Mouse (Mus musculus) liver, embryonic 12.5 days (tissue): ENCODE results near the gene Cdkn3. TPM values are rescaled to one million over a fixed set of nuclear protein-coding genes. Genes with fewer than 3 reads are reported as not detected.
A peak's percentile ranks its signal among the peaks of the same experiment; 100 is the strongest.
"Not testable (repeated sequence)": the region's sequence is repeated elsewhere in the genome, so short reads cannot be mapped to it uniquely, and the experiment has no call there.

Source experiments
- ATAC-seq: fragments of 200-750 bp; cut with Nextera tagmentation; 2 replicates; pipeline ENCODE4 v1.8.0; 2017; ENCODE audit warnings: moderate number of reproducible peaks, mild to moderate bottlenecking, moderate library complexity
- H3K27ac ChIP-seq: fragments of 300-500 bp; sonication (generic); 2 replicates; pipeline ENCODE4 v1.5.1; 2016; ENCODE audit warnings: mild to moderate bottlenecking
- H3K27me3 ChIP-seq: fragments of 300-500 bp; sonication (generic); replicated peaks from 2 replicates; pipeline ENCODE4 v1.6.1; 2016; ENCODE audit warnings: mild to moderate bottlenecking, moderate library complexity
- H3K36me3 ChIP-seq: fragments of 300-500 bp; sonication (generic); 2 replicates; pipeline ENCODE4 v1.6.1; 2016; ENCODE audit warnings: mild to moderate bottlenecking, moderate library complexity
- H3K4me1 ChIP-seq: fragments of 300-500 bp; sonication (generic); 2 replicates; pipeline ENCODE4 v1.6.1; 2016
- H3K4me2 ChIP-seq: fragments of 300-500 bp; sonication (generic); 2 replicates; pipeline ENCODE4 v1.6.1; 2016; ENCODE audit warnings: mild to moderate bottlenecking, moderate library complexity
- H3K4me3 ChIP-seq: fragments of 300-500 bp; sonication (generic); 2 replicates; pipeline ENCODE4 v1.5.1; 2016; ENCODE audit warnings: mild to moderate bottlenecking, moderate library complexity
- H3K9ac ChIP-seq: fragments of 300-500 bp; sonication (generic); 2 replicates; pipeline ENCODE4 v1.6.1; 2016; ENCODE audit warnings: mild to moderate bottlenecking, moderate library complexity
- H3K9me3 ChIP-seq: fragments of 300-500 bp; sonication (generic); replicated peaks from 2 replicates; pipeline ENCODE4 v1.6.1; 2016; ENCODE audit warnings: mild to moderate bottlenecking, moderate library complexity
- WGBS: fragments of 180-500 bp; shearing (Covaris S2); methylation state at CpG from one replicate; pipeline ENCODE4 v1.1.7; 2016; ENCODE audit not compliant: insufficient replicate concordance; 5-methylcytosine and 5-hydroxymethylcytosine counted together
- polyA plus RNA-seq: library from polyadenylated mRNA; unstranded; fragments of >200 nt; fragmentation: Nextera tagmentation; extraction: Ambion mirVana; gene quantifications from 2 replicates; pipeline ENCODE4 v1.2.1, GENCODE M21; 2016

Cdkn3 gene
- polyA plus RNA-seq, 1 experiment from 2014 or later = 99.0 TPM

- H3K27ac ChIP-seq = peak overlapping the region; percentile 22; the same call in 1 of the 2 replicates
- H3K4me2 ChIP-seq = no peak overlapping the region
- 72% methylated on average over 8 of the region's 8 CpGs for WGBS
- ATAC-seq = no peak
- H3K4me1 ChIP-seq = peaks cover 56% of the 10 kb centered on the region
- no peaks in the 10 kb centered on the region for H3K27me3 ChIP-seq
- H3K9me3 ChIP-seq = no peaks in the 10 kb centered on the region
- H3K4me3 ChIP-seq = no peak overlapping the region
- H3K36me3 ChIP-seq = peaks cover 64% of the 10 kb centered on the region
- no peak overlapping the region for H3K9ac ChIP-seq
Measured at GRCm38 (mm10) chr14:46816916-46817622, 56.7 kb downstream of the Cdkn3 start.

GRCm38 (mm10) chr14:46818743-46819142 is 58.4 kb downstream of the Cdkn3 start:
- 86% methylated on average over 7 of the region's 7 CpGs for WGBS
- Histone ChIP-seq H3K4me1 (peaks cover 60% of the 10 kb centered on the region), H3K27ac (no peak overlapping the region), H3K4me2 (no peak overlapping the region), H3K4me3 (no peak overlapping the region), H3K27me3 (no peaks in the 10 kb centered on the region), H3K9me3 (no peaks in the 10 kb centered on the region), H3K36me3 (peaks cover 48% of the 10 kb centered on the region), H3K9ac (no peak overlapping the region)
- no peak for ATAC-seq

GRCm38 (mm10) chr14:46819961-46820360 is 59.6 kb downstream of the Cdkn3 start:
- not testable (repeated sequence) for H3K9me3 ChIP-seq, ATAC-seq, H3K9ac ChIP-seq, H3K27me3 ChIP-seq, H3K27ac ChIP-seq, H3K4me3 ChIP-seq
- WGBS = 72% methylated on average over 6 of the region's 6 CpGs
- H3K4me2 ChIP-seq = peak overlapping the region; percentile 86; the same call in 1 of the 2 replicates
- H3K36me3 ChIP-seq = peaks cover 38% of the 10 kb centered on the region
- peaks cover 60% of the 10 kb centered on the region for H3K4me1 ChIP-seq

Other genes starting within 250 kb of the Cdkn3 start
- gene Cnih1, start 27.9 kb downstream of the Cdkn3 start, polyA plus RNA-seq = 109 and 116 TPM in 2 replicates
- 49.6 and 55.3 TPM in 2 replicates for gene Gmfb, start 61.7 kb downstream of the Cdkn3 start, polyA plus RNA-seq
- 20.6 and 21.7 TPM in 2 replicates for gene Cgrrf1, start 71.6 kb downstream of the Cdkn3 start, polyA plus RNA-seq
- 0.65 and 0.67 TPM in 2 replicates for gene Samd4, start 122.3 kb downstream of the Cdkn3 start, polyA plus RNA-seq